Mouse (Mus musculus): ENCODE data around the gene Tmem19.

Gene Tmem19

GRCm38 (mm10) chr10:115311263-115311965 is 50.9 kb downstream of the Tmem19 start:
- DNase-seq (ENCODE audit: low read depth, low spot score) = no peak

DNA sequence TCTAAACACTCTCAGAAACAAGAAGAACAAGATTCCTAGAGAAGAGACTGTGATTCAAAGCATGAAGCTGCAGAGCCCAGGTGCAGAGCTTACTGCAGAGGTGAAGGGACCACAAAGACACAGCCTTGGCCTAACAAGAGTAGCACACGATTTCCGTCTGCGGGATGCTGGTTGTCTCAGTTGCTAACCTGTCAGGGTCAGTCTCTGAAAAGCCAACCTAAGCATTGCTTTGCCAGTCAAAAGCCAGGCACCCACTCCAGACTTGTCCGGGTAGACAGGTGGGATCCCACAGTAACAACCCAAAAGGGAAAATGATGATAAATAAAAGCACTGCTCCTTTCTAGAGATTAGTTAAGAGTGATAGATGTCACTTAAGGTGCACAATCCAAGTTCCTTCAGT is 53.1 kb downstream of the Tmem19 start:
- no peak for DNase-seq (ENCODE audit: low read depth, low spot score)

DNA sequence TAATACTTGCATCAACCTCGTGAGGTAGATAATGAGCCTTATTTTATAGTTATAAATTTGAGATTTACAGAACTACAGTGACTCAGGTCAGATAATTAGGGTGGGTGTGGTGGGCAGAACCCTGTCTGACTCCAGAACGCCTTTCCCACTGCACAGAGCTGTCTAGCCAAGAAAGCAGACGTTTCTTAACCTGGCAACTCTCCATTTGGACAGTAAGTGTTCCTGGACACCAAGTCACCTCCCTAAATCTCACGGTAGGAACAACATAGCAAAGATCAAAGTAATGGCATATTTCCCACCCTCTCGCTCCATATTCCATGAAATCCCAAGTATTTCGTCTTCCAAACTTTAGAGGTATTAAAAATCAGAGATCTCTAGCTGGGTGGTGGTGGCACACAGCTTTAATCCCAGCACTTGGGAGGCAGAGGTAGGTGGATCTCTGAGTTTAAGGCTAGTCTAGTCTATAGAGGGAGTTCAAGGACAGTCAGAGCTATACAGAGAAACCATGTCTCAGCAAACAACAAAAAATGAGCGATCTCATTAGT is 54.9 kb downstream of the Tmem19 start:
- DNase-seq (ENCODE audit: low read depth, low spot score) = no peak

DNA sequence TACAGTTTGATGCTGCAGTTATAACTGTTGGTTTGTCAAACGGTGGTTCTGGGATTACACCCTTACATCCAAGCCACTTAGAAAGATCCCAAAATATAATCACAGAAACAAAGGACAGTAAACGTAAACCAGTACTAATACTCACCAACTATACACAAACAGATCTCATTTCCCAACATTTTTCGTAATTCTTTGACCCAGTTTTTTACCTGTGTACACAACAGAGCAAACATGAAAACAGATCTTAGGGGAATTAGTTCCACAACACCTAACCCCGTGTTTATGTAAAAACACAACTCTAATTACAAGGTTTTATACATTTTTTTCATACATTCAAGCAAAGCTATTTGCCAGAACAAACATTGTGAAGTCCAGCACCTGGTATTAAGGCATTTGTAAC is 63.6 kb downstream of the Tmem19 start:
- DNase-seq (ENCODE audit: low read depth, low spot score) = no peak

- DNase-seq (ENCODE audit: low read depth, low spot score) = no peak
Observed at GRCm38 (mm10) chr10:115297582-115297981, 64.7 kb downstream of the Tmem19 start.

DNA sequence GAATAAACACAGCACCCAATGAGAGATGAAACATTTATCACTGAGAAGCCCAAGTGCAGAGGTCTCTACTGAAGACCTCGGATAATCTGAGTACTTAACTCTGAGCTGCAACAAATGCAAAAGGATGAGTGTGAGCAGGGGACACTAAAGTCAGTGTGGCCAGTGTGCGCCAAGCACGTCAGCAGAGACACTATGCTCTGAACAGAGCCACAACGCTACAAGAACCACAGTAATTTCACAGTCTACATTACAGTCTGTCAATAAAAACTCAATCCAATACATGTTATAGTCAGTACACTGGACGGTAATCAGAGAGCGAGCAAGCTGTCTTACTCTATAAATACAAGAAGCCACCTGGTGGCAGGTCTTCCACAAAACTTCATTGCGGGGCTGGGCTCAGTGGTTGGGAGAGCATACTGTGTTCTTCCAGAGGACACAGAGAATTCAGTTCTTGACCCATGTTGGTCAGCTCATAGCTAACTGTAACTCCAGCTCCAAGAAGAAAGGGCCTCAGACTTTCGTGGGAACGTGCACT is 65.8 kb downstream of the Tmem19 start:
- DNase-seq (ENCODE audit: low read depth, low spot score) = peak; percentile 34

DNA sequence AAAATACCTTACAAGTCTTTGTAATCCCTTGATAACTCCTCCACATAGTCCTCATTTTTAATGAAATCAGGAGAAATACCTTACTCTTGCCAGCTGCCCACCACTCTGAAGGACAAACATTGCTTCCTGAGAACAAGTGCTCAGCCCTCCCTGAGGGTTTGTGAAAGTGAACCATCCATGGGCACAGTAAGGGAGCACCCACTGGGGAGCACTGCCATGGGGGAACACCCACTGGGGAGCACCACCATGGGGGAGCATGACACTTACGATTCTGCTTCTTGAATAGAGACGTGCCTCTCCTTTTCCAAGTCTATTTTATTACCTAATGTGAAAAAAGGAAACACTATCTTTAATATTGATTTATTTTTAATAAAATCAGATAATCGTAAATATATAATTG is 67.1 kb downstream of the Tmem19 start:
- no peak for DNase-seq (ENCODE audit: low read depth, low spot score)

DNA sequence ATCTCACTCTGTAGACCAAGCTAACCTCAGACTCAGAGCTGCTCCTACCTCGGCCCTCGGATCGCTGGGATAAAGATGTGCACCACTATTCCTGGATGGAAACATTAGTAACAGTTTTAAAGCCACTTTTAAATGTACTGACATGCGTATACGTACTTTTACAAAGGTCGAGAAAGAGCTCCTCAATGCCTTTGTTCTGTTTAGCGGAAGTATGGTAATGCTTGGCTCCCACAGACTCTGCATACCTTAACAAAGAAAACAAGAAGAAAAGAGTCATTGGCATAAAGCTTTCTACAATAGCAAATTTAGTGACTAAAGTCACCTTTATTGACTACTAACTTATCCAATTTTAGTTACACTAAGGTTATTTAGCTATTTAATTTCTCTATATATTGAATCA is 67.6 kb downstream of the Tmem19 start:
- DNase-seq (ENCODE audit: low read depth, low spot score) = peak; percentile 36

DNA sequence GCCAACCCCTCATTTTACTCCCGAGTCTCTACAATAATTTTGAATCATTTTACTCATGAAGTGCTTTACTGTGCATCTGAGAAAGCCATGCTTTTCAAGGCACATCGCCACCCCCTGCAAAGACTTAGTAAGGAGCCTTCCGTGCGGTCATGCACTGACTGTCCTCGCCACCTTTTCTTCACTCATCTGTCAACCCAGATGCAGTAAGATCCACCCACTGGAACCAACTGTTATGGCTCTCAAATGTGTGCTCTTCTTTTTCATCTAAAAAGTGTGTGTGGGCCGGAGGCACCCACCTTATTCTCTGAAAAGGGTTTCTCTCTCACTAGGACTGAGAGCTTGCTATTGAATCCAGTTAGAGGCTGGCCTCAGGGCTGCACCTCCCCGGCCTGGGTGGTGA is 68.4 kb downstream of the Tmem19 start:
- DNase-seq (ENCODE audit: low read depth, low spot score) = no peak

DNA sequence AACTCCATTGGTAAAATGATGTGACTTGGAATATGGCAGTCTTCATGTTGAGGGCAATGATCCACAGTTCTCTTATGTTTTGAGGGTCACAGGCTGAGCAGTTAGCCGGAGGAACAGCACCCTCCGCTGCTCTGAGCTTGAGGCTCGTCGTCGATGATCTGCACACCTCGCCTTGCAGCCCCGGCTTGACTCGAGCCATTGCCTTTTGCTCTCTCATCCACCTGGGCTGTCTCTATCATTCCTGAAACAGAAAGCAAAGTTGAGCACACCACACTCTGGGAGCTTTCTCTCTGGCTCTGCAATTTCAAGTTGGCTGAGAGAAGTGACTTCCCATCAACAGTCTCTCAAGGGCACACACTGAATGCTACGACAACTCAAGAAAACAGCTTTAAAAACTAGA is 71.6 kb downstream of the Tmem19 start:
- DNase-seq (ENCODE audit: low read depth, low spot score) = no peak
